Mouse (Mus musculus) small intestine, adult 2 months (tissue): ENCODE measurements around the gene Nrp1. TPM values are rescaled to one million over a fixed set of nuclear protein-coding genes. Genes with fewer than 3 reads are reported as not detected.

Experiments used
- H3K27ac ChIP-seq: fragments of 200-500 bp; 2 replicates; pipeline ENCODE4 v1.5.1; 2012; ENCODE audit warnings: low read depth, low read length, control low read depth, inconsistent platforms; ENCODE audit not compliant: insufficient read depth
- H3K27me3 ChIP-seq: fragments of 200-500 bp; 2 replicates; pipeline ENCODE4 v1.6.1; 2012; ENCODE audit warnings: mild to moderate bottlenecking, moderate library complexity, low read length, inconsistent platforms; ENCODE audit not compliant: control insufficient read depth, insufficient read depth
- H3K36me3 ChIP-seq: fragments of 200-500 bp; 2 replicates; pipeline ENCODE4 v1.6.1; 2012; ENCODE audit warnings: mild to moderate bottlenecking, low read length, control low read depth, inconsistent platforms; ENCODE audit not compliant: control insufficient read depth, insufficient read depth
- H3K4me1 ChIP-seq: fragments of 200-500 bp; 2 replicates; pipeline ENCODE4 v1.6.1; 2012; ENCODE audit warnings: low read length, inconsistent platforms, mixed read lengths; ENCODE audit not compliant: control insufficient read depth, insufficient read depth, insufficient read length
- H3K4me3 ChIP-seq: fragments of 200-500 bp; 2 replicates; pipeline ENCODE4 v1.5.1; 2012; ENCODE audit warnings: low read depth, mild to moderate bottlenecking, control low read depth, inconsistent platforms, low read length, moderate library complexity
- CTCF ChIP-seq: fragments of 200-500 bp; IDR thresholded peaks from 2 replicates; pipeline ENCODE4 v1.5.1; 2012; ENCODE audit warnings: low read depth, mild to moderate bottlenecking, control low read depth, inconsistent platforms, low read length, moderate library complexity, mixed read lengths; ENCODE audit not compliant: insufficient replicate concordance, insufficient read length; ENCODE audit errors: extremely low read depth
- POLR2A ChIP-seq: fragments of 200-500 bp; IDR thresholded peaks from 2 replicates; pipeline ENCODE4 v1.6.1; 2012; ENCODE audit warnings: low read depth, mild to moderate bottlenecking, control low read depth, inconsistent platforms, low read length, moderate library complexity
- WGBS: fragments of 180-500 bp; shearing (Covaris S2); methylation state at CpG from one replicate; pipeline ENCODE4 v1.1.7; 2018; 5-methylcytosine and 5-hydroxymethylcytosine counted together
- polyA plus RNA-seq: library from polyadenylated mRNA; depleted of rRNA; stranded (reverse); fragments of >200 nt; gene quantifications from 2 replicates; pipeline ENCODE4 v1.2.3, GENCODE M21; 2012

The Nrp1 gene
- polyA plus RNA-seq, 1 experiment = 6.6 TPM

DNA sequence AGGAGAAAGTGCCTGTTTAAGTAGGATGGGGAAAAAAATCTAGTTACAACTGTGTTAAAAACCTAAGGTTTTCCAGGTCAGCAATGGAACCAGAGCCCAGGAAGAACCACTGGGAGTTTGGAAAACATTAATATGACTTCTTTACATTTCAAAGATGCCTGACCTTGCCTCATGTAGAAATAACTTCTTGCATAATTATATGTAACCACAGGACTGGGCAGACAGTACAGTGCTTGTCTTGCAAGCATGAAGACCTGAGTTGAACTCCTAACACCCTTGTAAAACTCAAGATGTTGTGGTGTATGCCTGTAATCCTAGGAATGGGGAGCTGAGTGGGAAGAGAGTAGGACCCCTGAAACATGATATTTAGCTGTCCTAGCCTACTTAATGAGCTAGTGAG lies 61.6 kb downstream of the Nrp1 start:
- Histone ChIP-seq H3K4me3 (no peak overlapping the region), H3K27me3 (no peaks in the 10 kb centered on the region), H3K4me1 (no peaks in the 10 kb centered on the region), H3K36me3 (no peaks in the 10 kb centered on the region), H3K27ac (no peak overlapping the region)
- no peak for TF ChIP-seq CTCF
- TF ChIP-seq POLR2A = no peak

- no peak overlapping the region for H3K4me3 ChIP-seq
- WGBS = 95% methylated on average over 1 of the region's 1 CpGs
- H3K27me3 ChIP-seq = no peaks in the 10 kb centered on the region
- no peak overlapping the region for H3K27ac ChIP-seq
- TF ChIP-seq CTCF (no peak), POLR2A (no peak)
- no peaks in the 10 kb centered on the region for H3K36me3 ChIP-seq
- H3K4me1 ChIP-seq = no peaks in the 10 kb centered on the region
Observed at GRCm38 (mm10) chr8:128420402-128420801, 62.0 kb downstream of the Nrp1 start.

GRCm38 (mm10) chr8:128423813-128424212 lies 65.4 kb downstream of the Nrp1 start:
- Histone ChIP-seq H3K4me3 (no peak overlapping the region), H3K27me3 (no peaks in the 10 kb centered on the region), H3K27ac (no peak overlapping the region), H3K36me3 (no peaks in the 10 kb centered on the region; the same call in 1 of the 2 replicates), H3K4me1 (no peaks in the 10 kb centered on the region)
- TF ChIP-seq POLR2A (no peak), CTCF (no peak)

DNA sequence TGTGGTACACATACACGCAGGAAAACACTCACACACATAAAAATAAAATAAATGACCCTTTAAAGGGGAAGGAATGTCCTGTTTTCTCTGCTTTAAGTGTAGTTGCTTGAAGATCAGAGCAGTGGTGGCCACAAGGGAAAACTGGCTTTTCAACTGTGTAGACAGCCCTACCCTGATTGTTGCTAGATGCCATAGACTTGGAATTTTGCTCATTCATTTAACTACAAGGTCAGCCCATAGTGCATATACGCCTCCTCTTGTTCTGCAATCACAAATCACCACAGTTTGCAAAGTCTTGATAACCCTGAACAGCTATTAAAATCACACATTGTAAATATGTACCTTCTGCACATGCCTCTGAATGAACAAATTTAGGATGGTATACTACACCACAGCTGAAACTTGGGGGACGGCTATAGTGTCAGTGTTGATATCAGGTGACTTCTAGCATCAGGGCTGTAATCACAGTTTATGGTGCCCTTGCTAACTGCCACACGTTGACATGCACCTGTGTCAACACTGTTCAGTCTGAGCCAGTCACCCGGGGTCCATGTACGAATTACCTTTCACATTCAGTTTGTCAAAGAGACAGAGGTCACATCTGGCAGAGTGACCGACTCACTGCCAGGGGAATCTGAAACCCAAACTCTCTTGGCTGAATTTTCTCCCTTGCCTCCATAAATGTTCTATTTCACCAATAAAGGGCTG lies 66.4 kb downstream of the Nrp1 start:
- H3K4me1 ChIP-seq = no peaks in the 10 kb centered on the region
- no peaks in the 10 kb centered on the region; the same call in 1 of the 2 replicates for H3K36me3 ChIP-seq
- H3K27ac ChIP-seq = no peak overlapping the region
- no peak overlapping the region for H3K4me3 ChIP-seq
- no peak for TF ChIP-seq CTCF
- no peak for TF ChIP-seq POLR2A
- H3K27me3 ChIP-seq = no peaks in the 10 kb centered on the region
- WGBS = 25% methylated on average over 7 of the region's 7 CpGs

GRCm38 (mm10) chr8:128427071-128427470 lies 68.7 kb downstream of the Nrp1 start:
- Histone ChIP-seq H3K4me1 (no peaks in the 10 kb centered on the region), H3K27me3 (no peaks in the 10 kb centered on the region), H3K27ac (no peak overlapping the region), H3K36me3 (no peaks in the 10 kb centered on the region; the same call in 1 of the 2 replicates), H3K4me3 (no peak overlapping the region)
- no peak for TF ChIP-seq CTCF
- TF ChIP-seq POLR2A = no peak
- 96% methylated on average over 3 of the region's 3 CpGs for WGBS

GRCm38 (mm10) chr8:128428971-128429370 lies 70.6 kb downstream of the Nrp1 start:
- Histone ChIP-seq H3K36me3 (no peaks in the 10 kb centered on the region; the same call in 1 of the 2 replicates), H3K27ac (no peak overlapping the region), H3K27me3 (no peaks in the 10 kb centered on the region), H3K4me1 (no peaks in the 10 kb centered on the region), H3K4me3 (no peak overlapping the region)
- TF ChIP-seq POLR2A (no peak), CTCF (no peak)
- WGBS = 90% methylated on average over 1 of the region's 1 CpGs

- WGBS = 47% methylated on average over 1 of the region's 1 CpGs
- no peak overlapping the region for H3K27ac ChIP-seq
- TF ChIP-seq CTCF = no peak
- no peaks in the 10 kb centered on the region for H3K4me1 ChIP-seq
- H3K36me3 ChIP-seq = no peaks in the 10 kb centered on the region
- H3K4me3 ChIP-seq = no peak overlapping the region
- H3K27me3 ChIP-seq = no peaks in the 10 kb centered on the region
Observed at GRCm38 (mm10) chr8:128431082-128431481, 72.7 kb downstream of the Nrp1 start.

GRCm38 (mm10) chr8:128435749-128436148 lies 77.3 kb downstream of the Nrp1 start:
- WGBS = 75% methylated on average over 4 of the region's 4 CpGs
- Histone ChIP-seq H3K4me3 (no peak overlapping the region), H3K36me3 (no peaks in the 10 kb centered on the region; the same call in 1 of the 2 replicates), H3K27me3 (no peaks in the 10 kb centered on the region), H3K27ac (no peak overlapping the region), H3K4me1 (no peaks in the 10 kb centered on the region)
- TF ChIP-seq POLR2A (no peak), CTCF (no peak)
